Mouse (Mus musculus): ENCODE results near the gene Trp53bp2. TPM values are rescaled to one million over a fixed set of nuclear protein-coding genes. Genes with fewer than 3 reads are reported as not detected.

Trp53bp2 gene
- polyA plus RNA-seq, 1 experiment, result 7.5 TPM

DNA sequence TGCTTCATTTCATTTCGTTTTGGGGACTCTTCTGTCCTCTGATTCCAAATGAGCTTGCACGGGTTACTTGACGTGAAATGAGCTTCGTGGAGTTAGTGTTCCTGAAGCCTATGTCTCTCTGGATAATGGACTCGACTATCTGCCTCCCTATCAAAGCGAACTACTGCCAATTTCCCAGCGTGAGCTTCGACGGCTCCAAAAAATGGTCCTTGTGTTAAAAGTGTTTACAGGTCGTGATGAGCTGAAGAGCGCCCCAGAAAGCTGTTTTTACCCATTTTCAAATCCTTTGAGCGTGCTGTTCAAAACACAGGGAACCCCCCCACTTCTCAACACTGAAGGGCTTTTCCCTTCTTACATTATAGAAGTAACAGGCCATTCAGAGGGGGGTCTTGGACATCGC is 729 bp upstream of the Trp53bp2 start:
- Histone ChIP-seq H3K79me2 (ENCODE audit: control insufficient read depth, insufficient read depth) (peaks cover 40% of the 10 kb centered on the region), H3K79me3 (ENCODE audit: low read depth) (peaks cover 26% of the 10 kb centered on the region), H3ac (ENCODE audit: control insufficient read depth, insufficient read length, low read depth) (peak overlapping the region; percentile 57), H3K4me3 (ENCODE audit: insufficient read depth, poor library complexity, severe bottlenecking) (peak overlapping the region; percentile 68), H3K36me3 (ENCODE audit: control insufficient read depth, insufficient read depth) (no peaks in the 10 kb centered on the region), H3K27me3 (ENCODE audit: control insufficient read depth, insufficient read depth, insufficient read length) (no peaks in the 10 kb centered on the region)
- no peak for TF ChIP-seq CEBPB (IDR thresholded peaks at IDR 0.05; ENCODE audit: low read depth)
- no peak for TF ChIP-seq FOSL1 (IDR thresholded peaks at IDR 0.05; ENCODE audit: insufficient read depth, low read length, poor library complexity, severe bottlenecking)

DNA sequence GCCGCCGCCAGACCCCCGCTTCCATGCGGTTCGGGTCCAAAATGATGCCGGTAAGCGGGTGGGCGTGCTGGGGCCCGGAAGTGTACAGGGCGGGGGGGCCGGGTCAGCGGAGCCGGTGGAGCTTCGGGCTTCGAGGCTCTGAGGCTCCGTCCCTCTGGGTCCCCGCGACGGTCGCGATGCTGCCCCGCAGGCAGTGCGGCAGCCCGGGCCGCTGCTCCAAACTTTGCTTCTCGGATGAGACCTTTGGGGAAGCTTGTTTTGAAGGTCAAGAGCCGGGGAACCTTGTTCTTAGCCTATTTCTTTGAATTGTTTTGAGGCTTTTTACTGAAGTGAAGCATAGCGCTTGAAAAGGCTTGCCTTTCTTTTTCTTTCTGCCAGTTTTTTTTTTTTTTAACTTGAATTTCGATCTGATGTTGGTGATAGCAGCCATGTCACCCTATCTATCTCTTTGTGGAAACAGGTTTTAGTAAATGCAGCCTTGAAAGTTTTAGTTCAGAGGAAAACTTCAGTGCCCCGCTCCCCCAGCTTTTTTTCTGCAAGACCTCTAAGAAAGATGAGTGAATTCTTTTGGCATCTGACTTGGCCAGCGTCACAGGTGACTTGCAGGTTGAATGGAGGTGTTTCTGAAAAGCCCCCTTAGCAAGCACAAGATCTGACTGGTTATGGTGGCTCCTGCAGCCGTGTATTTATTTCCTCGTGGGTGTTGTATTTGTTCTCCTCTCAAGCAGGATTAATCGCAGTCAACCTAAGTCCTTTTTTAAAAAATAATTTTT is 615 bp downstream of the Trp53bp2 start:
- TF ChIP-seq CEBPB (IDR thresholded peaks at IDR 0.05; ENCODE audit: low read depth), result no peak
- Histone ChIP-seq H3K27me3 (ENCODE audit: control insufficient read depth, insufficient read depth, insufficient read length) (no peaks in the 10 kb centered on the region), H3K79me3 (ENCODE audit: low read depth) (peaks cover 26% of the 10 kb centered on the region), H3ac (ENCODE audit: control insufficient read depth, insufficient read length, low read depth) (peak overlapping the region; percentile 83), H3K36me3 (ENCODE audit: control insufficient read depth, insufficient read depth) (no peaks in the 10 kb centered on the region), H3K4me3 (ENCODE audit: insufficient read depth, poor library complexity, severe bottlenecking) (peak overlapping the region; percentile 68), H3K79me2 (ENCODE audit: control insufficient read depth, insufficient read depth) (peaks cover 53% of the 10 kb centered on the region)

DNA sequence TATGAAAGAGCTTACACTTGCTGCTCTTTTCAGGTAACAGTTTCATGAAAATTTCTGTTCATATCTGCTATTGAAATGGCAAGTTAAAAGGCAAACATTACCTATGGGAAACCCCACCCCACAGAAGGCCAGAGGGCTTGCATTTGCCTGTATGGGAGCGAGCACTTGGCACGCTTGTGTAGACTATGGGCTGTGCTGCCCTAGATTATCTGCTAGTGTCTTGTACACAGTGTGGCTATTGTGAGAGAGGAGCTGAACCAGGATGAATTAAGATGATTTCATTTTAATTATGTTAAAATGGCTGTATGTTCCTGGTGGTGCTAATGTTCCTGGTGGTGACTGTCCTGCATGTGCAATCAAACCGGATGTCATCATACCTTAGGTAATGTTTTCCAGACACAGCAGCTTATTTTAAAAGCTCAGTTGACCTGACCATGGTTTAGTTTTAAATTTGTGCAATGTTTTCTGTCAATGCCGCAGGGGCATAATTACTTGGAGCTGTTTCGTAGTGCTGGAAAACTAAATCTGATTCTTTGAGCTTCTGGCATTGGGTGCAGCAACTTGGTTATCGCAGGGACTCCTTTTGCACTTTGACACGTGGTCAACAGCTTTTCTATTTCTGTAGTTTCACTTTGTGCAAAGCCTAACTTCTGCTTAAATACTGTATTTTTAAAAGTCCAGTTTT is 3.8 kb downstream of the Trp53bp2 start:
- H3K27me3 ChIP-seq (ENCODE audit: control insufficient read depth, insufficient read depth, insufficient read length), result no peaks in the 10 kb centered on the region
- H3K79me2 ChIP-seq (ENCODE audit: control insufficient read depth, insufficient read depth), result peaks cover 83% of the 10 kb centered on the region
- TF ChIP-seq CTCF (IDR thresholded peaks at IDR 0.05; ENCODE audit: control insufficient read depth, insufficient read depth, insufficient read length) (no peak), MAX (IDR thresholded peaks at IDR 0.05) (no peak), FOSL1 (IDR thresholded peaks at IDR 0.05; ENCODE audit: insufficient read depth, low read length, poor library complexity, severe bottlenecking) (no peak), CEBPB (IDR thresholded peaks at IDR 0.05; ENCODE audit: low read depth) (no peak), MYOD1 (IDR thresholded peaks at IDR 0.05; ENCODE audit: control insufficient read depth, insufficient read length, low read depth) (no peak), USF1 (IDR thresholded peaks at IDR 0.05; ENCODE audit: low read depth) (no peak), MYOG (IDR thresholded peaks at IDR 0.05; ENCODE audit: control insufficient read depth, extremely low read depth, insufficient read length) (no peak)
- no peak overlapping the region for H3K4me3 ChIP-seq (ENCODE audit: insufficient read depth, poor library complexity, severe bottlenecking)
- H3K36me3 ChIP-seq (ENCODE audit: control insufficient read depth, insufficient read depth), result no peaks in the 10 kb centered on the region
- H3K79me3 ChIP-seq (ENCODE audit: low read depth), result peaks cover 45% of the 10 kb centered on the region
- H3ac ChIP-seq (ENCODE audit: control insufficient read depth, insufficient read length, low read depth), result no peak overlapping the region

DNA sequence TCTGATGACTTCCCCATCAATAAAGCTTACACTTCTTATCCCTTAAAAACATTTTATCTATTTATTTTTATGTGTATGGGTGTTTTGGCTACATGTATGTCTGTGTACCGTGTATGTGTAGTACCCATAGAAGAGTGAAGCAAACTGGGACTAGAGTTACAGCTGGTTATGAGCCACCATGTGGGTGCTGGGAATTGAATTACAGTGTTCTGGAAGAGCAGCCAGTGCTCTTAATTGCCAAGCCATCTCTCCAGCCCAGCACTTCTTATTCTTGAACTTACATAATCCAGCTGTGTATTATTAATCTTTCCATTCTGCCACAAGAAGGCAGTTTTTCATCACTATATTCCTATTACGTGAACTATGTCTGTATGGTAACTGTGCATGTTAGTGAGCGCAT is 10.5 kb downstream of the Trp53bp2 start:
- H3ac ChIP-seq (ENCODE audit: control insufficient read depth, insufficient read length, low read depth), result no peak overlapping the region

DNA sequence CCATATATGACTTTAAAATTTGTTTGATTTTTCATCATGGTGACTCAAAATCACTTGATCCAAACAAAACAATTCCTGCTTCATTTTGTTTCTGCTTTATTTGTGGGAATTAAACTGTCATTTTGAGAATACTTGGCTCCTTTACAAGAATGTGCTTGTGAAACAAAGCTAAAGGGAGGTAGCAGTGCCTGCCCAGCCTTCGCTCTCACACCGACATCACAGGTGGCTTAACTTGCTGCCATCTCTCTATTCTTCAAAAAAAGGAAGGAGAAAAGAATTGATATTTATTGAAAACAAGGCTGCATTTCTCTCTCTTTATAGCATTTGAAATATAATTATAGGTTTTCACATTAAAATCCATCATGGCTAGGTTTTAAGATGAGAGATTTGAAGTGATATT is 15.3 kb downstream of the Trp53bp2 start:
- Histone ChIP-seq H3K27me3 (ENCODE audit: control insufficient read depth, insufficient read depth, insufficient read length) (no peaks in the 10 kb centered on the region), H3K79me3 (ENCODE audit: low read depth) (peaks cover 20% of the 10 kb centered on the region), H3K4me3 (ENCODE audit: insufficient read depth, poor library complexity, severe bottlenecking) (no peak overlapping the region), H3K79me2 (ENCODE audit: control insufficient read depth, insufficient read depth) (peaks cover 78% of the 10 kb centered on the region), H3ac (ENCODE audit: control insufficient read depth, insufficient read length, low read depth) (no peak overlapping the region), H3K36me3 (ENCODE audit: control insufficient read depth, insufficient read depth) (no peaks in the 10 kb centered on the region)
- TF ChIP-seq FOSL1 (IDR thresholded peaks at IDR 0.05; ENCODE audit: insufficient read depth, low read length, poor library complexity, severe bottlenecking) (no peak), CEBPB (IDR thresholded peaks at IDR 0.05; ENCODE audit: low read depth) (no peak), MYOG (IDR thresholded peaks at IDR 0.05; ENCODE audit: control insufficient read depth, extremely low read depth, insufficient read length) (no peak), MAX (IDR thresholded peaks at IDR 0.05) (no peak), USF1 (IDR thresholded peaks at IDR 0.05; ENCODE audit: low read depth) (no peak), CTCF (IDR thresholded peaks at IDR 0.05; ENCODE audit: control insufficient read depth, insufficient read depth, insufficient read length) (no peak), MYOD1 (IDR thresholded peaks at IDR 0.05; ENCODE audit: control insufficient read depth, insufficient read length, low read depth) (no peak)

More for the DNA sequence above, 10.5 kb downstream of the Trp53bp2 start:
- H3K79me2 ChIP-seq (ENCODE audit: control insufficient read depth, insufficient read depth), result peaks cover 92% of the 10 kb centered on the region
- H3K4me3 ChIP-seq (ENCODE audit: insufficient read depth, poor library complexity, severe bottlenecking), result no peak overlapping the region
- TF ChIP-seq CTCF (IDR thresholded peaks at IDR 0.05; ENCODE audit: control insufficient read depth, insufficient read depth, insufficient read length), result no peak
- no peak for TF ChIP-seq MAX (IDR thresholded peaks at IDR 0.05)
- TF ChIP-seq USF1 (IDR thresholded peaks at IDR 0.05; ENCODE audit: low read depth), result no peak
- TF ChIP-seq MYOG (IDR thresholded peaks at IDR 0.05; ENCODE audit: control insufficient read depth, extremely low read depth, insufficient read length), result no peak
- TF ChIP-seq FOSL1 (IDR thresholded peaks at IDR 0.05; ENCODE audit: insufficient read depth, low read length, poor library complexity, severe bottlenecking), result no peak
- TF ChIP-seq CEBPB (IDR thresholded peaks at IDR 0.05; ENCODE audit: low read depth), result no peak
- no peak for TF ChIP-seq MYOD1 (IDR thresholded peaks at IDR 0.05; ENCODE audit: control insufficient read depth, insufficient read length, low read depth)
- H3K79me3 ChIP-seq (ENCODE audit: low read depth), result peaks cover 40% of the 10 kb centered on the region
- no peaks in the 10 kb centered on the region for H3K27me3 ChIP-seq (ENCODE audit: control insufficient read depth, insufficient read depth, insufficient read length)
- H3K36me3 ChIP-seq (ENCODE audit: control insufficient read depth, insufficient read depth), result no peaks in the 10 kb centered on the region

DNA sequence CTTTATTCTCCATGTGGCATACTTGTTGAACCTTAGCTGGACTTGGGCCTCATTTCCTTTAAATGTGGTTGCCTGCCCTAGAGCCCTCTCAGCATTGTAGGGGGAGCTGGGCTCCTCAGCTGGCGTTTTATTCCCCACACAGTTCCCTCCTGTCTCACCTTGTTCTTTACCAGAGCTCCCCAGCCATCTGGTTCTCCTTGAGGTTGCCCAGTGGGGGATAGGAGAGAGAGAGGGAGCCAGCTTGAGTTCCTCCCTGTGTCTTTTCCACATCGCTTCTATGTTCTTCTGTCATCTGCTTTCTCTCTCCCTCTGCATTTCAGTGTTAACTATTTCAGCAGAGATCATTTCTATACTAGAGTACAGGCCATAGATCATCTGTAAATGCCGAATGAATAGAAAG is 16.2 kb downstream of the Trp53bp2 start:
- no peak overlapping the region for H3ac ChIP-seq (ENCODE audit: control insufficient read depth, insufficient read length, low read depth)
- no peaks in the 10 kb centered on the region for H3K27me3 ChIP-seq (ENCODE audit: control insufficient read depth, insufficient read depth, insufficient read length)
- no peak overlapping the region for H3K4me3 ChIP-seq (ENCODE audit: insufficient read depth, poor library complexity, severe bottlenecking)
- H3K79me2 ChIP-seq (ENCODE audit: control insufficient read depth, insufficient read depth), result peaks cover 69% of the 10 kb centered on the region
- H3K36me3 ChIP-seq (ENCODE audit: control insufficient read depth, insufficient read depth), result no peaks in the 10 kb centered on the region
- TF ChIP-seq CEBPB (IDR thresholded peaks at IDR 0.05; ENCODE audit: low read depth), result no peak
- TF ChIP-seq MYOD1 (IDR thresholded peaks at IDR 0.05; ENCODE audit: control insufficient read depth, insufficient read length, low read depth), result no peak
- TF ChIP-seq MYOG (IDR thresholded peaks at IDR 0.05; ENCODE audit: control insufficient read depth, extremely low read depth, insufficient read length), result no peak
- TF ChIP-seq CTCF (IDR thresholded peaks at IDR 0.05; ENCODE audit: control insufficient read depth, insufficient read depth, insufficient read length), result no peak
- TF ChIP-seq FOSL1 (IDR thresholded peaks at IDR 0.05; ENCODE audit: insufficient read depth, low read length, poor library complexity, severe bottlenecking), result no peak
- TF ChIP-seq MAX (IDR thresholded peaks at IDR 0.05), result no peak
- TF ChIP-seq USF1 (IDR thresholded peaks at IDR 0.05; ENCODE audit: low read depth), result no peak
- peaks cover 20% of the 10 kb centered on the region for H3K79me3 ChIP-seq (ENCODE audit: low read depth)

Data from C2C12 (cell line).